Mouse (Mus musculus): ENCODE results near the gene Commd1. TPM values are rescaled to one million over a fixed set of nuclear protein-coding genes. Genes with fewer than 3 reads are reported as not detected.

The Commd1 gene
- polyA plus RNA-seq, 2 experiments: 89.7 to 372 TPM

- Histone ChIP-seq H3K36me3 (ENCODE audit: control insufficient read depth, insufficient read depth, low read length) (no peaks in the 10 kb centered on the region), H3K4me2 (replicated peaks; ENCODE audit: low read depth, low read length, severe bottlenecking) (no peak overlapping the region), H3K9ac (ENCODE audit: low read depth, low read length, severe bottlenecking) (no peak overlapping the region), H3K9me3 (ENCODE audit: control insufficient read depth, low read length) (no peaks in the 10 kb centered on the region), H3K4me1 (ENCODE audit: control insufficient read depth, insufficient read depth, low read length) (peaks cover 15% of the 10 kb centered on the region), H3K4me3 (replicated peaks; ENCODE audit: low read length) (no peak overlapping the region), H3K27ac (replicated peaks; ENCODE audit: low read depth, low read length) (no peak overlapping the region), H3K27me3 (ENCODE audit: control insufficient read depth, insufficient read depth, low read length) (peaks cover 34% of the 10 kb centered on the region)
- no peak for ATAC-seq (ENCODE audit: low FRiP score, low read depth)
- no peak for DNase-seq (ENCODE audit: low spot score)
- 65% methylated on average over 4 of the region's 4 CpGs for WGBS
- no peak for TF ChIP-seq POLR2A (IDR thresholded peaks at IDR 0.05; ENCODE audit: borderline replicate concordance, extremely low read depth, insufficient read depth, insufficient read length)
Observed at GRCm38 (mm10) chr11:22861315-22861714, 120.9 kb downstream of the Commd1 start.

DNA sequence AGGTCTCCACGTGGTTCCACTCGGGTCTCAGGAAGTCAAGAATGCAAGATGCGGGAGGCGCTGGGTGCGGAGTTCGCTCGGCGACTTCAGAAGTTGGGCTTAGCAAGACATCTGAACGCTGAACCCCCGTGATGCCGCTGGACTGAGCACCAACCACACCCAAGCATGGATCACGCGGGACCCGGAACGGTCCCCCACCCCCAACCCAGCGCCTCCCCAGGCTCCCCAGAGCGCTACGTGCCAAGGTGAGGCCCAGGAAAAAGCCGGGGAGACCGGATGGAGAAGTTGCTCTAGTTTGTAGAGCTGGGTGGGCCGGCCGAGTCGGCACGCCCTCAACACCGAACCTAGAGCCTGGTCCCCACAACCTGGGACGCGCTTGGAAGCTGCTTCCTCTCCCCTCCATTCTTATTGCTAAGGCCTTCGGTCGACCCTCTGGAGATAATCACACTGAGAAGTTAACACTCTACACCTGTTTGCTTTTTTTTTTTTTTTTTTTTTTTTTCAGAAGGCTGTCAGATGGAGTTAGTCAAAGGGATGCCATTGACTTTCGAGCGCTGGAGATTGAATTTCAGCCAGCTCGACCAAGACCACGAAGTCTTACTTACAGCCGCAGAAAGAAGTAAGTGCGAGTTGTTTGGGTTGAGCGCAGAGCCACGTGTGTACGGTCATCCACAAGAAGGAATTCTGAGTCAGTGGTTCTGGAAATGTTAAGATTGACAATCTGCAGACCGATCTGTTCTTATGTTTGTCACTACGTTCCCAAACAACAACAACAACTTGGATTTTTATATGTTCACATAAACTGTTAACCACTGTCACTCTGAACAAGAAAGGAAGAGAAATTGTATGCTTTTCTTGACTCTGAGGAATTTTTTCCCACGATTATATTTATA lies 121.6 kb downstream of the Commd1 start, which contains the start of gene B3gnt2:
Gene B3gnt2, minus strand, starts transcription at position 627 of the 893 bp plus-strand sequence.
- 5% methylated on average over 41 of the region's 41 CpGs for WGBS

GRCm38 (mm10) chr11:22859633-22860334 lies 122.4 kb downstream of the Commd1 start:
- Histone ChIP-seq H3K4me1 (ENCODE audit: control insufficient read depth, insufficient read depth, low read length) (peaks cover 15% of the 10 kb centered on the region), H3K9ac (ENCODE audit: low read depth, low read length, severe bottlenecking) (peak overlapping the region; percentile 72), H3K9me3 (ENCODE audit: control insufficient read depth, low read length) (no peaks in the 10 kb centered on the region), H3K27ac (replicated peaks; ENCODE audit: low read depth, low read length) (peak overlapping the region; percentile 48; the same call in 1 of the 2 replicates), H3K4me3 (replicated peaks; ENCODE audit: low read length) (peak overlapping the region; percentile 75), H3K36me3 (ENCODE audit: control insufficient read depth, insufficient read depth, low read length) (no peaks in the 10 kb centered on the region), H3K27me3 (ENCODE audit: control insufficient read depth, insufficient read depth, low read length) (peaks cover 34% of the 10 kb centered on the region), H3K4me2 (replicated peaks; ENCODE audit: low read depth, low read length, severe bottlenecking) (peak overlapping the region; percentile 95)
- WGBS: 1% methylated on average over 41 of the region's 55 CpGs
- peak; percentile 79 for DNase-seq (ENCODE audit: low spot score)
- 0 out of 2 replicates have a peak, but pooled peaks have one; percentile 62 for TF ChIP-seq POLR2A (IDR thresholded peaks at IDR 0.05; ENCODE audit: borderline replicate concordance, extremely low read depth, insufficient read depth, insufficient read length)
- peak; percentile 93 for ATAC-seq (ENCODE audit: low FRiP score, low read depth)

More for the DNA sequence above, 121.6 kb downstream of the Commd1 start, which contains the start of gene B3gnt2:
- no peaks in the 10 kb centered on the region for H3K36me3 ChIP-seq (ENCODE audit: control insufficient read depth, insufficient read depth, low read length)
- H3K4me3 ChIP-seq (replicated peaks; ENCODE audit: low read length): peak within 1 kb of the TSS; percentile 75
- peak within 1 kb of the TSS; percentile 72 for H3K9ac ChIP-seq (ENCODE audit: low read depth, low read length, severe bottlenecking)
- H3K27me3 ChIP-seq (ENCODE audit: control insufficient read depth, insufficient read depth, low read length): peaks cover 34% of the 10 kb centered on the region
- H3K4me1 ChIP-seq (ENCODE audit: control insufficient read depth, insufficient read depth, low read length): peaks cover 15% of the 10 kb centered on the region
- peak within 1 kb of the TSS; percentile 95 for H3K4me2 ChIP-seq (replicated peaks; ENCODE audit: low read depth, low read length, severe bottlenecking)
- ATAC-seq (ENCODE audit: low FRiP score, low read depth) (no peak), DNase-seq (ENCODE audit: low spot score) (peak; percentile 40)
- no peaks in the 10 kb centered on the region for H3K9me3 ChIP-seq (ENCODE audit: control insufficient read depth, low read length)
- peak within 1 kb of the TSS; percentile 48; the same call in 1 of the 2 replicates for H3K27ac ChIP-seq (replicated peaks; ENCODE audit: low read depth, low read length)
- no peak for TF ChIP-seq POLR2A (IDR thresholded peaks at IDR 0.05; ENCODE audit: borderline replicate concordance, extremely low read depth, insufficient read depth, insufficient read length)

DNA sequence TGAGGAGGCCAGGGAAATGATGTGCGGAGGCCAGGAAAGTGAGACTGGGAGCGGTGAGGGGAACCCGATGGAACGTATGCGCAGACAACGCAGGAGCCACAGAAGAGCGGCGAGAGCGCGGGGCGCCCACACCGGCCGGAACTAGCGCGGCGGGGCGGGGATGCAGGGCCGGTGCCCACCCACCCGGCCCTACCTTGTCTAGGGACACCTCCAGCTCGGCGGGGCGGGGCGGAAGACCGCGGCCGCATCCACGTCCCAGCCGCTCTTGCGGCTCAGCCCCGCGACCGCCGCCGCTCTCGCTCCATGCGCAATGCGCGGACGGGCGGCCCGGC lies 122.9 kb downstream of the Commd1 start:
- WGBS: 1% methylated on average over 13 of the region's 41 CpGs
- no peaks in the 10 kb centered on the region for H3K9me3 ChIP-seq (ENCODE audit: control insufficient read depth, low read length)
- H3K9ac ChIP-seq (ENCODE audit: low read depth, low read length, severe bottlenecking): peak overlapping the region; percentile 72
- H3K27ac ChIP-seq (replicated peaks; ENCODE audit: low read depth, low read length): 0 out of 2 replicates have a peak overlapping the region, but pooled peaks have one; percentile 26
- peak overlapping the region; percentile 75 for H3K4me3 ChIP-seq (replicated peaks; ENCODE audit: low read length)
- DNase-seq (ENCODE audit: low spot score) (no peak), ATAC-seq (ENCODE audit: low FRiP score, low read depth) (peak; percentile 68)
- peaks cover 15% of the 10 kb centered on the region for H3K4me1 ChIP-seq (ENCODE audit: control insufficient read depth, insufficient read depth, low read length)
- H3K36me3 ChIP-seq (ENCODE audit: control insufficient read depth, insufficient read depth, low read length): no peaks in the 10 kb centered on the region
- peaks cover 34% of the 10 kb centered on the region for H3K27me3 ChIP-seq (ENCODE audit: control insufficient read depth, insufficient read depth, low read length)
- peak overlapping the region; percentile 95 for H3K4me2 ChIP-seq (replicated peaks; ENCODE audit: low read depth, low read length, severe bottlenecking)
- TF ChIP-seq POLR2A (IDR thresholded peaks at IDR 0.05; ENCODE audit: borderline replicate concordance, extremely low read depth, insufficient read depth, insufficient read length): no peak

Measured in limb, embryonic 14.5 days (tissue).